Mouse (Mus musculus) neural tube, embryonic 14.5 days (tissue): ENCODE measurements at regions not wholly inside any gene's neighbourhood (a gene's known extent, or its start where the extent isn't known, plus 50 kb on each side); places are given as distances from the start of the nearest gene placed in this dataset.

Experiments
- ATAC-seq: fragments of 200-750 bp; cut with Nextera tagmentation; 2 replicates; pipeline ENCODE4 v1.8.0; 2017; ENCODE audit warnings: low read depth, mild to moderate bottlenecking, moderate TSS enrichment, moderate library complexity
- H3K27ac ChIP-seq: fragments of 300-500 bp; sonication (generic); 2 replicates; pipeline ENCODE4 v1.5.1; 2014; ENCODE audit warnings: low read depth, mild to moderate bottlenecking, control low read depth, low read length, moderate library complexity, mixed read lengths
- H3K27me3 ChIP-seq: fragments of 300-500 bp; sonication (generic); 2 replicates; pipeline ENCODE4 v1.6.1; 2014; ENCODE audit warnings: low read length; ENCODE audit not compliant: control insufficient read depth, insufficient read depth
- H3K36me3 ChIP-seq: fragments of 300-500 bp; sonication (generic); 2 replicates; pipeline ENCODE4 v1.6.1; 2014; ENCODE audit warnings: low read length, mixed read lengths; ENCODE audit not compliant: control insufficient read depth, insufficient read depth
- H3K4me1 ChIP-seq: fragments of 300-500 bp; sonication (generic); 2 replicates; pipeline ENCODE4 v1.6.1; 2014; ENCODE audit warnings: low read length; ENCODE audit not compliant: control insufficient read depth, insufficient read depth
- H3K4me2 ChIP-seq: fragments of 300-500 bp; sonication (generic); 2 replicates; pipeline ENCODE4 v1.6.1; 2014; ENCODE audit warnings: mild to moderate bottlenecking, low read depth, low read length, control low read depth
- H3K4me3 ChIP-seq: fragments of 300-500 bp; sonication (generic); 2 replicates; pipeline ENCODE4 v1.5.1; 2014; ENCODE audit warnings: low read depth, low read length, control low read depth, mixed read lengths
- H3K9ac ChIP-seq: fragments of 300-500 bp; sonication (generic); replicated peaks from 2 replicates; pipeline ENCODE4 v1.6.1; 2014; ENCODE audit warnings: low read depth, mild to moderate bottlenecking, control low read depth, low read length, mixed read lengths
- H3K9me3 ChIP-seq: fragments of 300-500 bp; sonication (generic); 2 replicates; pipeline ENCODE4 v1.6.1; 2016; ENCODE audit warnings: low read length; ENCODE audit not compliant: control insufficient read depth
- WGBS: fragments of 180-500 bp; shearing (Covaris S2); extraction: QIAGEN DNeasy Blood & Tissue Kit; methylation state at CpG from one replicate; pipeline ENCODE4 v1.1.7; 2014; 5-methylcytosine and 5-hydroxymethylcytosine counted together

DNA sequence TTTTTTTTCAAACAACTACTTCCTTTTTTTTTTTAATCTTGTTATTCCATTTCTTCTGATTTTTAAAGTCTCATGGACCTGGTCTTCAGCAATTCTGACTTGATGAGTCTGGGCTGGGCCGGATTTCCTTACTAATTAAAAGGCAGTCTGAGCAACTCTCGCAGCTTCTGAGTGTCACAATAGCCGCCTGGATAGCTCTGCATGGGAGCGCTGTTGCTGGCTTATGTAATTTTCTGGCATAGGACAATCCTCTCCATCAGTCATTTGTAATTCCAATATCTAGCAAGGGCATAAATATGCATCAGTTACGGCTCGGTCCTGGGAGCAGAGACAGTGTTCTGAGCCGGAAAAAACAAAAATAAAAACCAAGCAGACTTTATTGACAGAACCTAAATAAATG, 165.5 kb upstream of the Runx1 start:
- ATAC-seq: no peak
- Histone ChIP-seq H3K27ac (no peak overlapping the region), H3K9me3 (no peaks in the 10 kb centered on the region), H3K4me3 (no peak overlapping the region), H3K27me3 (no peaks in the 10 kb centered on the region), H3K4me1 (no peaks in the 10 kb centered on the region), H3K4me2 (no peak overlapping the region), H3K36me3 (no peaks in the 10 kb centered on the region), H3K9ac (no peak overlapping the region)
- 50% methylated on average over 7 of the region's 7 CpGs for WGBS

DNA sequence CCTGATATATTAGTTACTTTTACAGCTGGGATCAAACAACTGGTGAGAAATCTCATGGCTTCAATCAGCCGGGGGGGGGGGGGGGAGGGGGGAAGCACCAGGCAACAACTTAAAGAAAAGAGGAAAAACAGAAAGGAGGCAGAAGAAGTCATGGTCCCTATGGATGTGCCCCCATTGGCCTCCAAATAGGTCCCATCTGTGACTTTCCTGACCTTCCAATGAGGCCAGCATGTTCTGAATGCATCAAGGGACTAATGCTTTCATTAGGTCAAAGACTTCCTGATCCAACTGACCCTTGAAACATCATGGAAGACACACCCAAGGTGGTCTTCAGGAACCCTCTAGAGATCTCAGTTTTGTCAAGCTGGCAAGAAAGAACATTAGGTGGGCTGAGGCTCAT, 162.5 kb upstream of the Runx1 start:
- H3K4me3 ChIP-seq: no peak overlapping the region
- no peak overlapping the region for H3K27ac ChIP-seq
- WGBS: no CpG with 5 or more reads among the region's 1 CpGs
- H3K4me1 ChIP-seq: 0 out of 2 replicates have a peak, but pooled peaks cover 6% of the 10 kb centered on the region
- no peaks in the 10 kb centered on the region for H3K27me3 ChIP-seq
- H3K9ac ChIP-seq: no peak overlapping the region
- no peak overlapping the region for H3K4me2 ChIP-seq
- H3K9me3 ChIP-seq: no peaks in the 10 kb centered on the region
- no peak for ATAC-seq
- H3K36me3 ChIP-seq: no peaks in the 10 kb centered on the region

DNA sequence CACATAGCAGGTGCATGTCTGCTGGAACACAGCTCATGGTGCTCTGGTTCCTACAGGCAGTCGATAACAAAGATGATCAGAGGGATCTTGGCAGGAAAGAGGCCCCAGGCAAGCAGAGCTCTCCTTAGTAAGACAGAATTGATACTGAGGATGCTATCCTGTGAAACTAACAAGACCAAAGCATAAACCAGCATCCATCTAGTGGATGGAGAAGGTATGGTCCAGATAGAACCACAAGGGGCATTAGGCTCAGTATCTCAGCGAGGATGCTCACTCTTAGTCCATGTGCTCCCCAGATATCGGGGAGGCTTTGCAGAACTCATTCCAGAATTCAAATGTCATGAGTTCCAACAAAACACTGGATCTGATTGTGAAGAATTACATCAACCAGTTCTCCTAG, 162.1 kb upstream of the Runx1 start:
- Histone ChIP-seq H3K4me1 (0 out of 2 replicates have a peak, but pooled peaks cover 6% of the 10 kb centered on the region), H3K9ac (no peak overlapping the region), H3K4me3 (no peak overlapping the region), H3K27me3 (no peaks in the 10 kb centered on the region), H3K36me3 (no peaks in the 10 kb centered on the region), H3K27ac (no peak overlapping the region), H3K4me2 (no peak overlapping the region), H3K9me3 (no peaks in the 10 kb centered on the region)
- WGBS: 96% methylated on average over 3 of the region's 3 CpGs
- ATAC-seq: no peak

DNA sequence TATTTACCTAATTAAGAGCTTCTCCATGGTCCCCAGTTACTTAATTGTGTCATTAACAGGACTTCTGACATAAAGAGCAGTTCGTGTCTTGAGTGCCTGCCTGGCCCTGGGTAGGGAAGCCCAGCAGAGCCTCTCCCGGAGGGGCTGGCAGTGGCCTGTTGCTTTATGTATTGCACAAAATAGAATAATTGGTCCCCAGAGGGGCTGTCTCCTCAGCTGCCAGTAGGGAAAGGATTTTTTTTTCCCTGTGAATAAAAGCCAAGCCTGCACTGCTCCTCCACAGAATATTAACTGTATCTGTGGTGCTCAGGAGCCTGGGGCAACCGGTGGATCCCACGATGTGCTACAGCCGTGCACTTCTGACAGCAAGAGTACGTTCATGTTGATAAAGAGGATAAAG, 159.8 kb upstream of the Runx1 start:
- ATAC-seq: peak; percentile 51; the same call in 1 of the 2 replicates
- H3K4me2 ChIP-seq: no peak overlapping the region
- H3K36me3 ChIP-seq: no peaks in the 10 kb centered on the region
- H3K9me3 ChIP-seq: no peaks in the 10 kb centered on the region
- H3K27me3 ChIP-seq: no peaks in the 10 kb centered on the region
- H3K27ac ChIP-seq: no peak overlapping the region
- WGBS: 26% methylated on average over 6 of the region's 6 CpGs
- no peak overlapping the region for H3K9ac ChIP-seq
- 0 out of 2 replicates have a peak, but pooled peaks cover 6% of the 10 kb centered on the region for H3K4me1 ChIP-seq
- H3K4me3 ChIP-seq: no peak overlapping the region

DNA sequence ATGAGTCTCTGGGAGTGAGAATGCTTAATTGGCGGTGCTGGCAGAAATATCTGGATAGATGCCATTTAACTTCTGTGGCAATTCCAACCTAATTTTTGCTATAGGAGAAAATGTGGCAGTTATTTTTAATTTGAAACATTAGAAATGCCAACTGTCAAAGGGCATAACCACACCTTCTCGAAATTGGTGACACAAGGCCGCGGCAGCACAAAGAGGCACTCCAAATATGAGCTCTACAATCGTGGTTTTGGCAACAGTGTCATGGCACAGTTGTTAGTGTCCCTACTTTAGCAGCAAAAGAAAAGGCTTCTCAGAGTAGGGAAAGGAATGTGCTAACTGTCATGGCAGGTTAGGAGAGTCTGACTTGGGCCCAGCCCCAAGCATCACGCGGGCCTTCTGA, 157.0 kb upstream of the Runx1 start:
- no peak overlapping the region for H3K9ac ChIP-seq
- no peaks in the 10 kb centered on the region for H3K36me3 ChIP-seq
- no peaks in the 10 kb centered on the region for H3K9me3 ChIP-seq
- no peak overlapping the region for H3K4me2 ChIP-seq
- 0 out of 2 replicates have a peak, but pooled peaks cover 6% of the 10 kb centered on the region for H3K4me1 ChIP-seq
- H3K27ac ChIP-seq: no peak overlapping the region
- no peaks in the 10 kb centered on the region for H3K27me3 ChIP-seq
- 93% methylated on average over 7 of the region's 7 CpGs for WGBS
- no peak overlapping the region for H3K4me3 ChIP-seq
- no peak for ATAC-seq

DNA sequence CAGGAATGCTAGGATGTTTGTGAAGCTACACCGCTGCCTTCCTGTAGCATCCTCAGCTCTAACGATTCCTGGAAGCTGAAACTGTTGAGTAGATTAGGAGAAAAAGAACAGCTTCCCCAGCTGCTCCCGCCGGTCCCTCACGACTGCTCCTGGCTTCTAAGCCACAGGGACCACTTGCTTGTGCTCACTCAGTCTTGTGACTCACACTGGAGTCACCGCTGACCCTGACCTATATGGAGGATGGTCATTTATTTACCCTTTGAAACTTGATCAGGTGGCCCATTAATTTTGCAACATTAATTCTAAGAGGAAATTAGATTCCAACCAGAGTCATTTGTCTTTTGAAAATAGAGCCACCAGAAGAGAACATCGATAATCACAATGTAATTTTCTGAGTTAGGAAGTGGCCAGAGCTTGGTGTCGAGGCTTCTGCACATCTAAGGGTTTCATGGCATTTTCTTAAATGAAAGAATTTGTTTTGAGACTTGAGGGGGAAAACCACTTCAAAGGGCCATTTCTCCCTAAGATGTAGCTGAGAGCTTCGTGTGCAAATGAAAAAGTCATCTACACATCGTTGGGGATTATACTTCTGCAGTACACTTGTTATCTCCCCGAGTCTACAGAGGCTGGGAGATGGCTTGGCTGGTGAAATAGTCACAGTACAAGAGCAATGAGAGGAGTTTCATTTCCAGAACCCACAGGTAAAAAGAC, 153.8 kb upstream of the Runx1 start:
- ATAC-seq: no peak
- no peak overlapping the region for H3K27ac ChIP-seq
- no peaks in the 10 kb centered on the region for H3K36me3 ChIP-seq
- WGBS: 79% methylated on average over 11 of the region's 11 CpGs
- no peaks in the 10 kb centered on the region for H3K9me3 ChIP-seq
- H3K4me1 ChIP-seq: no peaks in the 10 kb centered on the region
- H3K4me3 ChIP-seq: no peak overlapping the region
- no peak overlapping the region for H3K9ac ChIP-seq
- H3K27me3 ChIP-seq: no peaks in the 10 kb centered on the region
- no peak overlapping the region for H3K4me2 ChIP-seq

DNA sequence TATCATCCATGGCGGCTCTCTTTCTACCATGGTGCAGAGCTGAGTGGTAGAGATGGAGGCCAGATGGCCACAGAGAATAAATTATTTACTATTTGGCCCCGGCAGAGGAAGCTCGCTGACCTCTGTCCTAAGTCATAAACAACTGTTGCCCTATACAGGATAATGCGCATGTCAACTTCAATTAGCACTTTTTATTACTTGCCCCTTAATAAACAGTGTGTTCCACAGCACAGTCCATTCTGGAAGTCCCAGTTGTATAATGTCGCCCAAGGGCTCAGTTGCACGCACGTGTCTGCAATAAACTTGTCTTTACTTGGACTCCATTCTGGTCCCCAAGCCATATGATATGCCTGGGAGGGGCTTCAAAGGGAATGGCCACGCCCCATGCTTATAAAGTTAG, 150.1 kb upstream of the Runx1 start:
- no peaks in the 10 kb centered on the region for H3K27me3 ChIP-seq
- H3K4me3 ChIP-seq: no peak overlapping the region
- H3K9me3 ChIP-seq: no peaks in the 10 kb centered on the region
- H3K4me1 ChIP-seq: no peaks in the 10 kb centered on the region
- H3K4me2 ChIP-seq: no peak overlapping the region
- H3K9ac ChIP-seq: no peak overlapping the region
- ATAC-seq: no peak
- 59% methylated on average over 8 of the region's 8 CpGs for WGBS
- no peak overlapping the region for H3K27ac ChIP-seq
- no peaks in the 10 kb centered on the region for H3K36me3 ChIP-seq

DNA sequence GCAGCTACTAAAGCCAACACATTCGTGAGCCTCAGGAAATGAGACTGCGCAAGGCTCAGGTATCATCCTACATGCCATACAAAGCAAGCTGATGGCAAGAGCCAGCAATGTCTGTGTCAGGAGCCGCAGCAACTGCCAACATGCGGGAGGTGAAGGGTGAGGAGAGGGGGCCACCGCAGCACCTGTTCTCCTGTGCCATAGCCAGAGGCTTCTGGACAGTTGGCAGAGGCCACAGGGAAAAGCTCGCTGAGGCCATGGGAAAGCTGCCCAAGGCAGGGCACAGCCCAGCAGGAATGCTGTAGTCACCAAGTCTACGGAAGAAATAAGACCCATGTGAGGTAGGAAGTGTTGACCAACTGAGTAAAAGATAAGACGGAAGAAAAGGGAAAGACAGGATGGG, 149.1 kb upstream of the Runx1 start:
- H3K27me3 ChIP-seq: no peaks in the 10 kb centered on the region
- no peak overlapping the region for H3K27ac ChIP-seq
- H3K4me3 ChIP-seq: no peak overlapping the region
- no peak overlapping the region for H3K4me2 ChIP-seq
- H3K4me1 ChIP-seq: no peaks in the 10 kb centered on the region
- ATAC-seq: no peak
- 90% methylated on average over 8 of the region's 8 CpGs for WGBS
- no peak overlapping the region for H3K9ac ChIP-seq
- H3K9me3 ChIP-seq: no peaks in the 10 kb centered on the region
- H3K36me3 ChIP-seq: no peaks in the 10 kb centered on the region

DNA sequence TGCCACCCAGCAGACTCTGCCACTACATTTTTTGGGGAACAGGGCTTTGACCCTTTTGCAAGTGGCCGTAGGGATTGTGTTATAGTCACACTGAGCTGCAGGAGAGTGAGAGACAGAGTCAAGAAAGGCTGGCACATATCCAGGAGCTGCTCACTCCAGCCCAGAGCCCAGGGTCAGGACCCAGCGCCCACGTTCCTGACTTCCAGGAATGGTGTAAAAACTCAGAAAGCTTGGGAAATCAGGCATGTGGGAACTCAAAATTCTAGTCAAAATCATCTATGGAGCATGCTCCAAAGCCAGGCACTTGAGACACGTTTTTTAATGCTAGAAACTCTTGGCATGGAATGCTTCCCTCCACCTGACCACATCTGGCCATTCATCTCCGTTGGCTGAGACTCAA, 146.7 kb upstream of the Runx1 start:
- no peak for ATAC-seq
- Histone ChIP-seq H3K27ac (no peak overlapping the region), H3K4me1 (no peaks in the 10 kb centered on the region), H3K4me2 (no peak overlapping the region), H3K9me3 (no peaks in the 10 kb centered on the region), H3K27me3 (no peaks in the 10 kb centered on the region), H3K4me3 (no peak overlapping the region), H3K9ac (no peak overlapping the region), H3K36me3 (no peaks in the 10 kb centered on the region)
- WGBS: 87% methylated on average over 5 of the region's 5 CpGs
